Mouse (Mus musculus): ENCODE results near the gene Tmem131. TPM values are rescaled to one million over a fixed set of nuclear protein-coding genes. Genes with fewer than 3 reads are reported as not detected.

Tmem131 gene
- polyA plus RNA-seq, 1 experiment from 2014 or later = 6.8 TPM

DNA sequence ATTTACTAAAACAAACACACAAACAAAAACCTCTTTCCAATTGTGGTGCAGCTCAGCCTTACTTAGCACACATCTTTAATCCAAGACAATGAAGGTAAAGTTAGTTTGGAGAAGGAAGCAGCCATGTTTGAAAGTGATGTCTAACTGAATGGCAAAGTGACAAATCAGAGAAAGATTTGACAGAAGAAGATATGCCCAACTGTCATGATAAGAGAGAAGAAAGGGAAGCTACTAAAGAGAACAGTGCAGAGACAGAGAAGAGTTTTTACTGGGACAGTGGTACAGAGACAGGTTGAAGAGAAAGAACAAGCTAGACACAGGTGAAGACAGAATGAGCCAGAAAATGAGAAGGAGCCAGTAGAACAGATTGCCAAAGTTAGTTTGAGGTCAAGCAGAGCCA is 19.6 kb downstream of the Tmem131 start:
- no peaks in the 10 kb centered on the region for H3K9me3 ChIP-seq (ENCODE audit: control insufficient read depth, low read length)
- ATAC-seq (ENCODE audit: low FRiP score, low TSS enrichment) (no peak), DNase-seq (ENCODE audit: low spot score) (no peak)
- peaks cover 11% of the 10 kb centered on the region for H3K4me1 ChIP-seq (replicated peaks; ENCODE audit: control insufficient read depth, insufficient read depth)
- H3K36me3 ChIP-seq (ENCODE audit: control insufficient read depth, insufficient read depth, low read length) = no peaks in the 10 kb centered on the region
- H3K27ac ChIP-seq (replicated peaks) = no peak overlapping the region
- H3K9ac ChIP-seq (ENCODE audit: low read length) = no peak overlapping the region
- no peak for TF ChIP-seq CTCF (IDR thresholded peaks at IDR 0.05; ENCODE audit: low read depth)
- TF ChIP-seq EP300 (optimal IDR thresholded peaks at IDR 0.05) = no peak
- no peaks in the 10 kb centered on the region for H3K27me3 ChIP-seq (ENCODE audit: control insufficient read depth, insufficient read depth, low read length)
- no peak overlapping the region for H3K4me3 ChIP-seq (ENCODE audit: low read depth, low read length)
- no peak overlapping the region for H3K4me2 ChIP-seq (replicated peaks; ENCODE audit: low read depth)

DNA sequence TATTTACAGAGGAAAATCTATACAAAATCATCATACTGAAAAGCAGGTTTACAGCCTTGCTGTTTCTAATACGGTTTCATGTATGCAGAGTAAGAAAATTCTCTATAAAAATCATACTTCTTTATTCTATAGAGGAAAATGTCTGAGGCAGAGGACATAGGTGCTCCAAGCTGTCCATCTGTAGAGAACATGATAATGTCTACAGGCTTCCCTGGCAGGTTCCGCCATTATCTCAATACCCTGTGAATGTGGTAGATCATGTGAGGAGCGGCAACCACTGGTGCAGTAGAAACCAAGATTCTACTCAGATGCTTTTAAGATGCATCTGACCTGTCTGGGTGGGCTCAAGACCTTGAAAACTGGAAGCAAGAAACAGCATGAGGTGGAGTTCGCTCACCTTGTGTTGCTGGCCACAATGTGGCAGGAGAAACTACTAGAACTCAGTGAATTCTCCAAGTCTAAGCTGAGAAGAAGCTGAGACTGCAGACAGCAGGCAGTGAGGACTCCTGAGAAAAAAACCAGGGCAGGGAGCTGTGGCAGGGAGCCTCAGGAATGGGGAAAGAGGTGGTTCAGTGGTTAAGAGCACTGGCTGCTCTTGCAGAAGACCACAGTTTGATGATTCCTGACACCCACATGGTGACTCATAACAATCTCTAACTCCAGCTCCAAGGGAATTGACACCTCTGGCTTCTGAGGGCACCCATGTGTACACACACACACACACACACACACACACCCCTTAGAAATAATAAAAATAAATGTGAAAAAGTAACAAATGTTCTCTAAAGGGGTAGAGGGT is 20.6 kb downstream of the Tmem131 start:
- no peaks in the 10 kb centered on the region for H3K27me3 ChIP-seq (ENCODE audit: control insufficient read depth, insufficient read depth, low read length)
- no peaks in the 10 kb centered on the region for H3K9me3 ChIP-seq (ENCODE audit: control insufficient read depth, low read length)
- 84% methylated on average over 4 of the region's 4 CpGs for WGBS
- H3K36me3 ChIP-seq (ENCODE audit: control insufficient read depth, insufficient read depth, low read length) = no peaks in the 10 kb centered on the region
- no peak overlapping the region for H3K27ac ChIP-seq (replicated peaks)
- DNase-seq (ENCODE audit: low spot score) (no peak), ATAC-seq (ENCODE audit: low FRiP score, low TSS enrichment) (no peak)
- TF ChIP-seq EP300 (optimal IDR thresholded peaks at IDR 0.05) (no peak), CTCF (IDR thresholded peaks at IDR 0.05; ENCODE audit: low read depth) (no peak)
- H3K9ac ChIP-seq (ENCODE audit: low read length) = no peak overlapping the region
- no peak overlapping the region for H3K4me2 ChIP-seq (replicated peaks; ENCODE audit: low read depth)
- peaks cover 11% of the 10 kb centered on the region for H3K4me1 ChIP-seq (replicated peaks; ENCODE audit: control insufficient read depth, insufficient read depth)
- H3K4me3 ChIP-seq (ENCODE audit: low read depth, low read length) = no peak overlapping the region

DNA sequence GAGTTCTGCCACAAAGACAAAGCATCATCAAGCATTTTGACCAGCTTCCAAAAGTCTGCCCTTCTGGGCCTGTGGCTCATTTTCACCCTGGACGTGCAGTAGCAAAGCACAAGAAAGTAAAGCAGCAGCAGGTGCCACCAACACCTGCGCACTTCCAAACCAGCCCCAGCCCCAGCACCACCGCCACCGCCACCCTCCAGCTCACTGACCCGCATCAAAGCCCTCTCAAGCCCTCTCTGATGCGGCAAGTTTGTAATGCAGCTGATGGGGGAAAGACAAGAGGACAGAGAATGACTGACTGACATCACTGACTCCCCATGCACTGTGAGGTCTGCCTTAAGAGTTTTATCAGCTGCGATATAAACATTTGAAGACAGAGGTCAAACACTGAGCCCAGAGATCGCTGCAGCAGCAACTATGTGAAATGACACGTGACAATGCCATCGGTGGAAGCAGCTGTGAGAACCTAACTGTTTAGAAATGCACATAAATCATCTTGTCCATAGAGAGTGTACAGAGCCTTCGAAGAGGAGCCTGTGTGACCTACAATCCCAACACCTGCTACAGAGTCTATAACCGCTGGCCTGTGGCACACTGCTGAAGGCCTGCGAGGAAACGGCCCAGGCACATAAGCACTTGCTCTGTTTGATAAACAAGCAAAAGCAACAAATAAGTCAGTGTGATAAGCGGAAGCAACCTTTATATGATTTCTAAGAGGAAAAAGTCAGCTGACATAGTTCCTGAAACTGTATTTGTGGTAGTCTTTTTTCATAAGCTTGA is 21.7 kb downstream of the Tmem131 start:
- WGBS = 37% methylated on average over 15 of the region's 15 CpGs
- Histone ChIP-seq H3K27ac (replicated peaks) (peak overlapping the region; percentile 31; the same call in 1 of the 2 replicates), H3K9ac (ENCODE audit: low read length) (no peak overlapping the region; the same call in 1 of the 2 replicates), H3K27me3 (ENCODE audit: control insufficient read depth, insufficient read depth, low read length) (no peaks in the 10 kb centered on the region), H3K4me1 (replicated peaks; ENCODE audit: control insufficient read depth, insufficient read depth) (peaks cover 11% of the 10 kb centered on the region), H3K9me3 (ENCODE audit: control insufficient read depth, low read length) (no peaks in the 10 kb centered on the region), H3K36me3 (ENCODE audit: control insufficient read depth, insufficient read depth, low read length) (no peaks in the 10 kb centered on the region), H3K4me3 (ENCODE audit: low read depth, low read length) (no peak overlapping the region), H3K4me2 (replicated peaks; ENCODE audit: low read depth) (no peak overlapping the region)
- TF ChIP-seq EP300 (optimal IDR thresholded peaks at IDR 0.05) (no peak), CTCF (IDR thresholded peaks at IDR 0.05; ENCODE audit: low read depth) (no peak)
- no peak for ATAC-seq (ENCODE audit: low FRiP score, low TSS enrichment)
- no peak for DNase-seq (ENCODE audit: low spot score)

DNA sequence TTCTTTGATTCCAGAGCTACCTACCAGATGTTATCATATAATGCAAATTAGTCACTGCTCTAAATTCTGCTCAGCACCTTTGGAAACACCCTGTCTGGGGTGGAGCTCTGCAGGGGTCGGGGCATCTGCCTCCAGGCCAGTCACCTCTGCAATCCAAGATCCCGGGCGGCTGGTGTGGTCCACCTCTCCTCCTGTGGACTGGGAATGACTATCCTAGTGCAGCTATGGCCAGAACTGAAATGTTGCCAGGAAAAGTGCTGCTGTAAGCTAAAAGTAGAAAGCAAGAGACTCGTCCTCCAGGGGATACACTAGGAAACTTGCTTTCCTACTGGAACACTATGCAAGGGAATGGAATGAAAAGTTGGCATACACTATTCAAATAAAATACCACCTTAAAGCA is 22.7 kb downstream of the Tmem131 start:
- H3K4me1 ChIP-seq (replicated peaks; ENCODE audit: control insufficient read depth, insufficient read depth) = peaks cover 11% of the 10 kb centered on the region
- no peak overlapping the region for H3K4me2 ChIP-seq (replicated peaks; ENCODE audit: low read depth)
- DNase-seq (ENCODE audit: low spot score) (no peak), ATAC-seq (ENCODE audit: low FRiP score, low TSS enrichment) (peak; percentile 38)
- TF ChIP-seq EP300 (optimal IDR thresholded peaks at IDR 0.05) (no peak), CTCF (IDR thresholded peaks at IDR 0.05; ENCODE audit: low read depth) (no peak)
- H3K9ac ChIP-seq (ENCODE audit: low read length) = no peak overlapping the region
- H3K27ac ChIP-seq (replicated peaks) = peak overlapping the region; percentile 65
- no peaks in the 10 kb centered on the region for H3K36me3 ChIP-seq (ENCODE audit: control insufficient read depth, insufficient read depth, low read length)
- no peaks in the 10 kb centered on the region for H3K27me3 ChIP-seq (ENCODE audit: control insufficient read depth, insufficient read depth, low read length)
- WGBS = 25% methylated on average over 4 of the region's 4 CpGs
- H3K9me3 ChIP-seq (ENCODE audit: control insufficient read depth, low read length) = no peaks in the 10 kb centered on the region
- no peak overlapping the region for H3K4me3 ChIP-seq (ENCODE audit: low read depth, low read length)

DNA sequence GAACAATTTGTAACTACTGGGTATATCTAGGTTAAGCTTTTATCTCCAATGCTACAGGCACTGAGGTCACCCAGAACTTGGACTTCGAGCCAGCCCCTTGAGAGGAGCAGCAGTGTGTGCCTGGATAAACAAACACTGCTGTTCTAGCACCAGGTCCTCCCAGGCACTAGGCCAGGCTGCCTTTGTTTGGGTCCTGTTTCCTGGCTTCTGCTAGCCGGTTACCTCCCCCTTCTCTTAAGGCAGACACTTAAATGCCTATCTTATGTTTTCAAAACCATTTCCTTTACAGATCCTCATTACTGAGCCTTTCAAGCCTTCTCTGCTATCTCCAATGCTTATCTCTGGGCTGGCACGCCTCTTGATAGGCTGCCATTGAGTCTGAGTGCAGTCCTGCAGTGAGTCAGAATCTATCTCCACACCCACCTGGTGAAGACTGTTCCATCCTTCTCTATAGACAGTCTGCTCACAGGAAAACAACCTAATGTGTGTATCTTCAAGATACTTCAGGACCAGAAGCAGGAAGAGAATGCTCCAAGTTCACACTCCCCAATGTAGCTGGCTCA is 23.2 kb downstream of the Tmem131 start:
- Histone ChIP-seq H3K27ac (replicated peaks) (peak overlapping the region; percentile 77), H3K4me2 (replicated peaks; ENCODE audit: low read depth) (no peak overlapping the region), H3K27me3 (ENCODE audit: control insufficient read depth, insufficient read depth, low read length) (no peaks in the 10 kb centered on the region), H3K9ac (ENCODE audit: low read length) (no peak overlapping the region), H3K9me3 (ENCODE audit: control insufficient read depth, low read length) (no peaks in the 10 kb centered on the region), H3K36me3 (ENCODE audit: control insufficient read depth, insufficient read depth, low read length) (no peaks in the 10 kb centered on the region), H3K4me3 (ENCODE audit: low read depth, low read length) (no peak overlapping the region), H3K4me1 (replicated peaks; ENCODE audit: control insufficient read depth, insufficient read depth) (peaks cover 11% of the 10 kb centered on the region)
- 19% methylated on average over 3 of the region's 3 CpGs for WGBS
- TF ChIP-seq CTCF (IDR thresholded peaks at IDR 0.05; ENCODE audit: low read depth) (no peak), EP300 (optimal IDR thresholded peaks at IDR 0.05) (no peak)
- peak; percentile 92 for ATAC-seq (ENCODE audit: low FRiP score, low TSS enrichment)
- DNase-seq (ENCODE audit: low spot score) = peak; percentile 82

All from stomach, postnatal 0 days (tissue).